Mouse (Mus musculus) cerebellum, adult 2 months (tissue): ENCODE measurements around the gene Pdzd2.

ENCODE experiments used
- CTCF ChIP-seq: fragments of 200-500 bp; IDR thresholded peaks from 2 replicates; pipeline ENCODE4 v1.5.1; 2011; ENCODE audit warnings: low read depth, mild to moderate bottlenecking, control low read depth, low read length, moderate library complexity, borderline replicate concordance; ENCODE audit not compliant: insufficient read depth
- POLR2A ChIP-seq: fragments of 200-500 bp; IDR thresholded peaks from 2 replicates; pipeline ENCODE4 v1.6.1; 2011; ENCODE audit warnings: low read length, control low read depth, borderline replicate concordance; ENCODE audit not compliant: insufficient read depth

DNA sequence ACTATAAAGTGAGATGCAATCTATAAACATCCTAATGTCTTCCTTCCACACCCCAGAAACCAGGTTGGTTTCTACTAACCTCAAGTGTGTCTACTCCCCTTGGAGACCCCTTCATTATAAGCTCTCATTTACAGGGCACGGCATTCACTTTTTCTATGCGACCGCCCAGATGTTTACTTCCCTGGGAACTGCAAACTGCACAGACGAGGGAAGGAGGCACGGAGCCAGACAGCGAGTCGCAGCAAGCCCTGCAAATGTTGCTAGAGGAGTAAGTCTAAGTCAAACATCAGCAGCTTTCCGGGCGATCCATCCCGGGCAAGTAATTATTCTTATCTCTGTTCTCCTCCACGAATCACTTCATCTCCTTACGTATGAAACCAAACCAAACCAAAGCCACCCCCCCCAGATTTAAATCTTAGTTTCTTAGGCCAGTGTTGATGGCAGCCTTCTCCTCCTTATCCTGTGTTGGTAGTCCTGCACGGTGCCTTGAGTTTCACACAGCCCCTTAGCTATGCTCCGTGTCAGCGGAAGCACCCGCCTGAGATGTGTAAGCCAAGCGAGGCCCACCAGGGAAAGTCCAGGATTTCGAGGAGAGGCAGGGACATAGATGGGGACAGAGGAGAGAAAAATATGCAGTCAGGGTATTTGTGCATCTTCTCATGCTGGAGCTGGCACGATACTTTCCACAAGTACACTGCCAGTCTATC, 305.7 kb downstream of the Pdzd2 start:
- TF ChIP-seq CTCF (no peak), POLR2A (no peak)
